In the genomic region with DNA sequence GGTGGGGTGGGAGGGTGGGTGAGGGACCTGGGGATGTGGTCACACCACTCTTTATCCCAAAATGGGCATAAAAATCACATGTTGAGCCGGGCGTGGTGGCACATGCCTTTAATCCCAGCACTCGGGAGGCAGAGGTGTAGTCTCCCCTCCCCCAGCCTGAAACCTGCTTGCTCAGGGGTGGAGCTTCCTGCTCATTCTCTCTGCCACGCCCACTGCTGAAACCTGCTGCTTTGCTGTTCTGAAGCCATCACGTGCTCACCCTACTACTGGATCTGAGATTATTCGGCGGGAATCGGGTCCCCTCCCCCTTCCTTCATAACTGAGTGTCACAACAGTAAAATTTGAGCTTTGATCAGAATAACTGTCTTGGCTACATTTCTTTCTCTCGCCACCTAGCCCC, we compare ENCODE assay signal across 25 mouse cellular contexts. TPM values are rescaled to one million over a fixed set of nuclear protein-coding genes. Genes with fewer than 3 reads are reported as not detected.
DNase-seq lines count a peak whose midpoint lies in the region; TF ChIP-seq lines count a peak whose summit lies in the region.
"Not testable (repeated sequence)": the region's sequence is repeated elsewhere in the genome, so short reads cannot be mapped to it uniquely, and the experiment has no call there.
"Had no signal": no experiment of that assay in that cellular context is flagged by ENCODE, and none has a peak within 500 bp of the region (broad histone marks: within the 10 kb centered on the region; RNA-seq: fewer than 3 reads in every experiment).

No protein-coding gene starts in this region.

- not testable (repeated sequence) for H3K4me1 ChIP-seq in ES-Bruce4 (ENCODE audit: control insufficient read depth, insufficient read depth, low read length)

- 0 out of 2 replicates have a peak overlapping the region, but pooled peaks have one; percentile 24 for H3K9ac ChIP-seq in ES-Bruce4 (ENCODE audit: low read depth, poor library complexity, severe bottlenecking)

- TF ChIP-seq POLR2A in ES-Bruce4 (IDR thresholded peaks at IDR 0.05; ENCODE audit: insufficient read depth, low read length) = not testable (repeated sequence)

- not testable (repeated sequence) for H3K4me3 ChIP-seq in ES-Bruce4 (ENCODE audit: low read depth, low read length)

- peak; percentile 29 for DNase-seq in ZHBTc4 (ENCODE audit: low read depth, low spot score)
- peak; percentile 40 for DNase-seq in kidney, adult 18-20 months
- peak; percentile 20 for DNase-seq in kidney, postnatal 14 days
- DNase-seq in lung, postnatal 25 days (ENCODE audit: low spot score) = peak; percentile 21
- DNase-seq in thymus, adult 18-20 months = peak; percentile 44 to 71
- DNase-seq in thymus, postnatal 25 days = peak; percentile 75

- H3K27me3 ChIP-seq in ES-Bruce4 (ENCODE audit: control insufficient read depth, insufficient read depth, low read length, poor library complexity, severe bottlenecking) = not testable (repeated sequence)

- not testable (repeated sequence) for H3K27ac ChIP-seq in ES-Bruce4 (ENCODE audit: insufficient read depth, low read length)

- TF ChIP-seq CTCF in ES-Bruce4 (IDR thresholded peaks at IDR 0.05; ENCODE audit: low read depth, low read length) = not testable (repeated sequence)

- not testable (repeated sequence) for H3K36me3 ChIP-seq in ES-Bruce4 (ENCODE audit: control insufficient read depth, insufficient read depth, low read length, poor library complexity, severe bottlenecking)

- not testable (repeated sequence) for H3K9me3 ChIP-seq in ES-Bruce4 (replicated peaks; ENCODE audit: control insufficient read depth, insufficient read depth, low read length, poor library complexity, severe bottlenecking)

- TF ChIP-seq EP300 in ES-Bruce4 (IDR thresholded peaks at IDR 0.05; ENCODE audit: insufficient read depth, low read depth, low read length) = peak; percentile 68

RNA-seq across cellular contexts. Expression of gene Rpp21, which starts 22.6 kb away (rescaled TPM):
- 32.1 and 35.0 TPM in 2 replicates for polyA plus RNA-seq in ES-Bruce4 (2011; ENCODE audit: insufficient read depth, insufficient read length, low read depth, missing spikeins)

RNA-seq across cellular contexts. Expression of gene Trim39, which starts 36.7 kb away (rescaled TPM):
- polyA plus RNA-seq in ES-Bruce4 (2011; ENCODE audit: insufficient read depth, insufficient read length, low read depth, missing spikeins) = 14.2 and 15.5 TPM in 2 replicates

RNA-seq across cellular contexts. Expression of gene H2-T3, which starts 45.2 kb away (rescaled TPM):
- polyA plus RNA-seq in ES-Bruce4 (2011; ENCODE audit: insufficient read depth, insufficient read length, low read depth, missing spikeins) = 0.64 and 0.84 TPM in 2 replicates
- polyA plus RNA-seq: embryonic facial prominence, embryonic 11.5 days; forebrain, embryonic 13.5 days; gonadal fat pad, adult 2 months; heart, embryonic 14.5 days; hindbrain, embryonic 10.5 days; hindbrain, embryonic 15.5 days; kidney, embryonic 15.5 days; limb, embryonic 10.5 days; limb, embryonic 15.5 days; liver, embryonic 13.5 days; lung, adult 2 months; midbrain, embryonic 12.5 days; midbrain, postnatal 0 days; myocyte; neural tube, embryonic 13.5 days; spleen, adult 2 months had no signal

RNA-seq across cellular contexts. Expression of gene H2-M10.2, which starts 51.0 kb away (rescaled TPM):
- not detected in 2 replicates for polyA plus RNA-seq in ES-Bruce4 (2011; ENCODE audit: insufficient read depth, insufficient read length, low read depth, missing spikeins)
- polyA plus RNA-seq: embryonic facial prominence, embryonic 11.5 days; forebrain, embryonic 13.5 days; gonadal fat pad, adult 2 months; heart, embryonic 14.5 days; hindbrain, embryonic 15.5 days; intestine, embryonic 14.5 days; limb, embryonic 15.5 days; liver, embryonic 13.5 days; lung, adult 2 months; midbrain, postnatal 0 days; myocyte; neural tube, embryonic 13.5 days; spleen, adult 2 months; urinary bladder, adult 2 months had no signal

Comparison
In these comparisons a context has a peak if more than half of its experiments do, and no peak if none do; other contexts are left out.
1. DNase-seq: peak in every context shown above with its lines; median percentile 75 in thymus, postnatal 25 days; 58 in thymus, adult 18-20 months; 40 in kidney, adult 18-20 months; 29 in ZHBTc4; 21 in lung, postnatal 25 days; 20 in kidney, postnatal 14 days.